Mouse (Mus musculus): ENCODE data around the gene Cstf1. TPM values are rescaled to one million over a fixed set of nuclear protein-coding genes. Genes with fewer than 3 reads are reported as not detected.

Cstf1 gene
- polyA plus RNA-seq (2015; fragmentation: Nextera tagmentation; extraction: Ambion mirVana): 22.4 and 27.5 TPM in 2 replicates

- under 1% methylated on average over 66 of the region's 66 CpGs for WGBS
- H3K9ac ChIP-seq (replicated peaks): peak within 1 kb of the TSS; percentile 93
- H3K4me2 ChIP-seq: peak within 1 kb of the TSS; percentile 81
- peak within 1 kb of the TSS; percentile 93 for H3K4me3 ChIP-seq (replicated peaks)
- H3K36me3 ChIP-seq: peaks cover 22% of the 10 kb centered on the region
- no peaks in the 10 kb centered on the region for H3K27me3 ChIP-seq (replicated peaks)
- ATAC-seq (ENCODE audit: low FRiP score): peak; percentile 99
- peak within 1 kb of the TSS; percentile 88 for H3K27ac ChIP-seq (replicated peaks)
- peaks cover 21% of the 10 kb centered on the region for H3K4me1 ChIP-seq
- H3K9me3 ChIP-seq (replicated peaks): no peaks in the 10 kb centered on the region
Observed at GRCm38 (mm10) chr2:172370411-172371223, at the start of gene Cstf1, which contains the start of gene Aurka. Gene Cstf1 (plus strand): TSS chr2:172370681. Gene Aurka (minus strand): TSS chr2:172370535.

- Histone ChIP-seq H3K4me1 (no peaks in the 10 kb centered on the region), H3K4me3 (replicated peaks) (no peak overlapping the region), H3K9ac (replicated peaks) (no peak overlapping the region), H3K36me3 (no peaks in the 10 kb centered on the region), H3K4me2 (no peak overlapping the region), H3K27me3 (replicated peaks) (peaks cover 11% of the 10 kb centered on the region; the same call in 1 of the 2 replicates), H3K27ac (replicated peaks) (no peak overlapping the region), H3K9me3 (replicated peaks) (no peaks in the 10 kb centered on the region)
- 24% methylated on average over 9 of the region's 9 CpGs for WGBS
- no peak for ATAC-seq (ENCODE audit: low FRiP score)
Observed at GRCm38 (mm10) chr2:172320878-172321277, 49.6 kb upstream of the Cstf1 start.

GRCm38 (mm10) chr2:172328248-172328647 is 42.2 kb upstream of the Cstf1 start:
- H3K9me3 ChIP-seq (replicated peaks): no peaks in the 10 kb centered on the region
- no peak overlapping the region for H3K4me3 ChIP-seq (replicated peaks)
- H3K4me2 ChIP-seq: no peak overlapping the region
- peaks cover 18% of the 10 kb centered on the region for H3K27me3 ChIP-seq (replicated peaks)
- no peak for ATAC-seq (ENCODE audit: low FRiP score)
- H3K36me3 ChIP-seq: no peaks in the 10 kb centered on the region
- H3K9ac ChIP-seq (replicated peaks): no peak overlapping the region
- WGBS: 52% methylated on average over 8 of the region's 8 CpGs
- H3K27ac ChIP-seq (replicated peaks): no peak overlapping the region
- peaks cover 4% of the 10 kb centered on the region; the same call in 1 of the 2 replicates for H3K4me1 ChIP-seq

- 6% methylated on average over 13 of the region's 13 CpGs for WGBS
- Histone ChIP-seq H3K27me3 (replicated peaks) (peaks cover 18% of the 10 kb centered on the region), H3K4me3 (replicated peaks) (0 out of 2 replicates have a peak overlapping the region, but pooled peaks have one; percentile 15), H3K4me2 (peak overlapping the region; percentile 55), H3K9ac (replicated peaks) (no peak overlapping the region), H3K36me3 (no peaks in the 10 kb centered on the region), H3K27ac (replicated peaks) (no peak overlapping the region), H3K9me3 (replicated peaks) (no peaks in the 10 kb centered on the region), H3K4me1 (peaks cover 4% of the 10 kb centered on the region; the same call in 1 of the 2 replicates)
- peak; percentile 88; the same call in 1 of the 2 replicates for ATAC-seq (ENCODE audit: low FRiP score)
Observed at GRCm38 (mm10) chr2:172329179-172329578, 41.3 kb upstream of the Cstf1 start.

- no peak overlapping the region for H3K9ac ChIP-seq (replicated peaks)
- H3K27me3 ChIP-seq (replicated peaks): no peaks in the 10 kb centered on the region
- 74% methylated on average over 19 of the region's 19 CpGs for WGBS
- H3K4me2 ChIP-seq: no peak overlapping the region
- H3K27ac ChIP-seq (replicated peaks): no peak overlapping the region
- no peaks in the 10 kb centered on the region for H3K4me1 ChIP-seq
- no peaks in the 10 kb centered on the region for H3K9me3 ChIP-seq (replicated peaks)
- no peak for ATAC-seq (ENCODE audit: low FRiP score)
- no peak overlapping the region for H3K4me3 ChIP-seq (replicated peaks)
- H3K36me3 ChIP-seq: no peaks in the 10 kb centered on the region
Observed at GRCm38 (mm10) chr2:172338206-172338942, 32.1 kb upstream of the Cstf1 start.

GRCm38 (mm10) chr2:172340936-172341335 is 29.5 kb upstream of the Cstf1 start:
- H3K27ac ChIP-seq (replicated peaks): no peak overlapping the region
- no peaks in the 10 kb centered on the region for H3K9me3 ChIP-seq (replicated peaks)
- WGBS: 38% methylated on average over 3 of the region's 3 CpGs
- H3K4me2 ChIP-seq: no peak overlapping the region
- peaks cover 12% of the 10 kb centered on the region for H3K4me1 ChIP-seq
- no peak for ATAC-seq (ENCODE audit: low FRiP score)
- H3K9ac ChIP-seq (replicated peaks): no peak overlapping the region
- no peaks in the 10 kb centered on the region for H3K36me3 ChIP-seq
- H3K4me3 ChIP-seq (replicated peaks): no peak overlapping the region
- no peaks in the 10 kb centered on the region for H3K27me3 ChIP-seq (replicated peaks)

GRCm38 (mm10) chr2:172341606-172342005 is 28.9 kb upstream of the Cstf1 start:
- peaks cover 19% of the 10 kb centered on the region for H3K4me1 ChIP-seq
- H3K9me3 ChIP-seq (replicated peaks): no peaks in the 10 kb centered on the region
- no peaks in the 10 kb centered on the region for H3K36me3 ChIP-seq
- no peak overlapping the region for H3K4me2 ChIP-seq
- no peak overlapping the region for H3K9ac ChIP-seq (replicated peaks)
- 38% methylated on average over 5 of the region's 5 CpGs for WGBS
- no peak overlapping the region for H3K27ac ChIP-seq (replicated peaks)
- ATAC-seq (ENCODE audit: low FRiP score): no peak
- no peaks in the 10 kb centered on the region for H3K27me3 ChIP-seq (replicated peaks)
- no peak overlapping the region for H3K4me3 ChIP-seq (replicated peaks)

- ATAC-seq (ENCODE audit: low FRiP score): no peak
- no peaks in the 10 kb centered on the region for H3K36me3 ChIP-seq
- H3K9ac ChIP-seq (replicated peaks): no peak overlapping the region
- 87% methylated on average over 7 of the region's 7 CpGs for WGBS
- no peak overlapping the region for H3K4me2 ChIP-seq
- no peaks in the 10 kb centered on the region for H3K9me3 ChIP-seq (replicated peaks)
- H3K27me3 ChIP-seq (replicated peaks): no peaks in the 10 kb centered on the region
- H3K27ac ChIP-seq (replicated peaks): no peak overlapping the region
- peaks cover 30% of the 10 kb centered on the region for H3K4me1 ChIP-seq
- H3K4me3 ChIP-seq (replicated peaks): no peak overlapping the region
Observed at GRCm38 (mm10) chr2:172343751-172344150, 26.7 kb upstream of the Cstf1 start.

GRCm38 (mm10) chr2:172344669-172345068 is 25.8 kb upstream of the Cstf1 start:
- no peaks in the 10 kb centered on the region for H3K9me3 ChIP-seq (replicated peaks)
- H3K4me3 ChIP-seq (replicated peaks): peak overlapping the region; percentile 68
- H3K4me1 ChIP-seq: peaks cover 39% of the 10 kb centered on the region
- no peak overlapping the region for H3K9ac ChIP-seq (replicated peaks)
- peak overlapping the region; percentile 99 for H3K4me2 ChIP-seq
- H3K27ac ChIP-seq (replicated peaks): peak overlapping the region; percentile 70
- no peaks in the 10 kb centered on the region for H3K27me3 ChIP-seq (replicated peaks)
- no peak; the same call in 1 of the 2 replicates for ATAC-seq (ENCODE audit: low FRiP score)
- WGBS: 38% methylated on average over 5 of the region's 5 CpGs
- no peaks in the 10 kb centered on the region for H3K36me3 ChIP-seq

- peak within 1 kb of the TSS; percentile 99 for H3K4me2 ChIP-seq
- no peaks in the 10 kb centered on the region for H3K27me3 ChIP-seq (replicated peaks)
- no peaks in the 10 kb centered on the region for H3K9me3 ChIP-seq (replicated peaks)
- WGBS: 1% methylated on average over 34 of the region's 35 CpGs
- peak; percentile 96 for ATAC-seq (ENCODE audit: low FRiP score)
- H3K9ac ChIP-seq (replicated peaks): peak within 1 kb of the TSS; percentile 60
- H3K27ac ChIP-seq (replicated peaks): peak within 1 kb of the TSS; percentile 70
- peaks cover 40% of the 10 kb centered on the region for H3K4me1 ChIP-seq
- H3K36me3 ChIP-seq: no peaks in the 10 kb centered on the region
- H3K4me3 ChIP-seq (replicated peaks): peak within 1 kb of the TSS; percentile 68
Observed at GRCm38 (mm10) chr2:172345258-172345738, 25.2 kb upstream of the Cstf1 start, which contains the start of gene Fam210b. Gene Fam210b (plus strand): TSS chr2:172345565.

GRCm38 (mm10) chr2:172346034-172346929 is 24.2 kb upstream of the Cstf1 start:
- Histone ChIP-seq H3K27me3 (replicated peaks) (no peaks in the 10 kb centered on the region), H3K36me3 (no peaks in the 10 kb centered on the region), H3K9ac (replicated peaks) (peak overlapping the region; percentile 60), H3K4me3 (replicated peaks) (peak overlapping the region; percentile 68), H3K4me1 (peaks cover 40% of the 10 kb centered on the region), H3K27ac (replicated peaks) (peak overlapping the region; percentile 65), H3K4me2 (peak overlapping the region; percentile 99), H3K9me3 (replicated peaks) (no peaks in the 10 kb centered on the region)
- WGBS: 10% methylated on average over 31 of the region's 31 CpGs
- peak; percentile 9; the same call in 1 of the 2 replicates for ATAC-seq (ENCODE audit: low FRiP score)
